In genomic region chr12:70713499-70714280, GRCm38 (mm10) we compare ENCODE assay signal across 9 mouse cellular contexts.
A peak's percentile ranks its signal among the peaks of the same experiment; 100 is the strongest.
DNase-seq lines count a peak whose midpoint lies in the region; ATAC-seq and TF ChIP-seq lines count a peak whose summit lies in the region.
"Had no signal": no experiment of that assay in that cellular context is flagged by ENCODE, and none has a peak within 500 bp of the region (broad histone marks: within the 10 kb centered on the region; RNA-seq: fewer than 3 reads in every experiment).

No protein-coding gene starts in this region.

- no peaks in the 10 kb centered on the region for H3K27me3 ChIP-seq in lung, embryonic 15.5 days
- H3K27me3 ChIP-seq in myocyte (ENCODE audit: control insufficient read depth, insufficient read depth, insufficient read length), result no peaks in the 10 kb centered on the region
- no peaks in the 10 kb centered on the region for H3K27me3 ChIP-seq in hindbrain, embryonic 16.5 days (replicated peaks; ENCODE audit: control insufficient read depth, insufficient read depth, low read length)
- H3K27me3 ChIP-seq: midbrain, embryonic 13.5 days had no signal

- no peak overlapping the region for H3ac ChIP-seq in myocyte (ENCODE audit: control insufficient read depth, insufficient read length)

- no peak for TF ChIP-seq POLR2A in myocyte (IDR thresholded peaks at IDR 0.05; ENCODE audit: insufficient read length, low read depth)

- no peak for ATAC-seq in lung, embryonic 15.5 days (ENCODE audit: borderline replicate concordance, extremely low read depth, low FRiP score, low TSS enrichment)
- no peak for ATAC-seq in hindbrain, embryonic 16.5 days
- ATAC-seq: midbrain, embryonic 13.5 days had no signal

- peaks cover 25% of the 10 kb centered on the region for H3K4me1 ChIP-seq in lung, embryonic 15.5 days
- H3K4me1 ChIP-seq in hindbrain, embryonic 16.5 days (ENCODE audit: control insufficient read depth, insufficient read depth, low read depth, low read length), result no peaks in the 10 kb centered on the region

- no peak overlapping the region for H3K9ac ChIP-seq in lung, embryonic 15.5 days
- no peak overlapping the region for H3K9ac ChIP-seq in hindbrain, embryonic 16.5 days (ENCODE audit: low read depth, low read length)
- H3K9ac ChIP-seq: midbrain, embryonic 13.5 days had no signal

- WGBS in lung, embryonic 15.5 days, result 43% methylated on average over 18 of the region's 18 CpGs
- WGBS in hindbrain, embryonic 16.5 days, result 66% methylated on average over 18 of the region's 18 CpGs

- H3K79me2 ChIP-seq in myocyte (ENCODE audit: control insufficient read depth, insufficient read depth), result no peaks in the 10 kb centered on the region

- H3K27ac ChIP-seq in lung, embryonic 15.5 days, result peak overlapping the region; percentile 81; the same call in 1 of the 2 replicates
- H3K27ac ChIP-seq in hindbrain, embryonic 16.5 days (ENCODE audit: low read depth, low read length), result no peak overlapping the region
- H3K27ac ChIP-seq: midbrain, embryonic 13.5 days had no signal

- H3K9me3 ChIP-seq in lung, embryonic 15.5 days, result no peaks in the 10 kb centered on the region
- no peaks in the 10 kb centered on the region for H3K9me3 ChIP-seq in hindbrain, embryonic 16.5 days (ENCODE audit: control insufficient read depth, low read length)
- H3K9me3 ChIP-seq: midbrain, embryonic 13.5 days had no signal

- H3K4me3 ChIP-seq in lung, embryonic 15.5 days, result no peak overlapping the region
- H3K4me3 ChIP-seq in myocyte, result no peak overlapping the region
- H3K4me3 ChIP-seq in hindbrain, embryonic 16.5 days (ENCODE audit: low read length), result no peak overlapping the region
- H3K4me3 ChIP-seq: midbrain, embryonic 13.5 days had no signal

- H3K4me2 ChIP-seq in lung, embryonic 15.5 days, result no peak overlapping the region
- H3K4me2 ChIP-seq in myocyte (ENCODE audit: low read depth), result peak overlapping the region; percentile 50
- H3K4me2 ChIP-seq in hindbrain, embryonic 16.5 days (ENCODE audit: low read length), result no peak overlapping the region
- H3K4me2 ChIP-seq: midbrain, embryonic 13.5 days had no signal

- no peak for DNase-seq in lung, postnatal 10 days
- peak; percentile 53 for DNase-seq in NIH3T3 (ENCODE audit: low read depth)
- DNase-seq in brain, adult 2 months (ENCODE audit: low read depth, low spot score), result peak; percentile 82
- no peak for DNase-seq in natural killer cell, adult 2 months (ENCODE audit: low spot score in 2 of 2)
- DNase-seq: kidney, postnatal 4 days had no signal

- no peaks in the 10 kb centered on the region for H3K36me3 ChIP-seq in lung, embryonic 15.5 days
- no peaks in the 10 kb centered on the region for H3K36me3 ChIP-seq in myocyte (ENCODE audit: control insufficient read depth, insufficient read depth)
- no peaks in the 10 kb centered on the region for H3K36me3 ChIP-seq in hindbrain, embryonic 16.5 days (ENCODE audit: control insufficient read depth, insufficient read depth, low read length)
- H3K36me3 ChIP-seq: midbrain, embryonic 13.5 days had no signal

TF ChIP-seq in myocyte, 11 proteins besides CTCF, POLR2A, EP300 and RAD21:
- no peak for TF ChIP-seq SRF (IDR thresholded peaks at IDR 0.05; ENCODE audit: control insufficient read depth, insufficient read length, low read depth)
- no peak for TF ChIP-seq CEBPB (IDR thresholded peaks at IDR 0.05; ENCODE audit: insufficient read depth, poor library complexity, severe bottlenecking)
- no peak for TF ChIP-seq MYOG (IDR thresholded peaks at IDR 0.05; ENCODE audit: control insufficient read depth in 1 of 3, insufficient read depth in 1 of 3, insufficient read length in 2 of 3, low read depth in 2 of 3)
- TF ChIP-seq TCF3 (IDR thresholded peaks at IDR 0.05; ENCODE audit: insufficient read length, low read depth), result no peak

Comparison
In these comparisons a context has a peak if more than half of its experiments do, and no peak if none do; other contexts are left out.
1. DNase-seq: peak in NIH3T3 (single experiment) and brain, adult 2 months (single experiment); none in lung, postnatal 10 days (single experiment) and natural killer cell, adult 2 months (0 of 2).